In the genomic region with DNA sequence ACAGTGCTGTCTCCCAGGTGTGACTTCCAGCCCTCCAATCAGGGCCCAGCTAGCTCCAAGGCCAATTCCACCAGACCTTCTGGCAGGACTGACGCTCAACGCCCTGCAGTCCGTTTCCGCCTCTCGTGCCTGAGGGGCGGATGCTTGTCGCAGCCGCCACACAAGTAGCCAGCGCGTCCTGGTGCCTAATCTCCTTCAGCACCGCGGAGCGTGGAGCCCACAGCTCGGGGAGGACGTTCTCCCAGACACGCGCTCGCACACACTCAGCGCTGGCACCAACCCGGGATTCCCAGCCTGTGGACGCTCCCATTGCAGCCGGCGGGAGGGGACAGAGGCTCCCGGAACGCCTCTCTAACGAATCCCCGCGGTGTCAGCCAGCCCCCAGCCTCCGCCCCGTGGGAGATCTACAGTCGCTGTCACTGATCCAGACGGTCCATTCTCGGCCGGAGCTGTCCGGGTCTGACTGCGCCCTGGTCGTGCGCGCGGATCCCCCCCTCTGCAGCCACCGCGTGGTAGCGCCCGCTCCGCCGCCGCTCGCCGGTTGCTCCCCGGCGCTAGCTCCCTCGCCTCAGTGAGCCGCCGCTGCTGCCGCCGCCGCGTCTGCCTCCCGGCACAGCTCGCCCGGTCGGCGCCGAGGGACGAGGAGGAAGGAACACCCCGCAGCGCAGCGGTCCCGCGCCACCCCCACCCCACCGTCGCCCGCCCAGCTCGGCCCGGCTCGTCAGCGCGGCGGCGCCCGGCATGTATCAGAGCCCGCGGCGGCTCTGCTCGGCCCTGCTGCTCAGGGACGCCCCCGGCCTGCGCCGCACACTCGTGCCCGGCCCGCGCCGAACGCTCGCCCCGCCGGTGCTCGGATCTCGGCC, we compare ENCODE assay signal across 8 mouse cellular contexts. TPM values are rescaled to one million over a fixed set of nuclear protein-coding genes. Genes with fewer than 3 reads are reported as not detected.
DNase-seq lines count a peak whose midpoint lies in the region; ATAC-seq lines count a peak whose summit lies in the region.

Gene Noct (plus strand): TSS at position 85 of the 863 bp plus-strand sequence.

- peak within 1 kb of the TSS; percentile 67 for H3K4me2 ChIP-seq in hindbrain, embryonic 11.5 days (replicated peaks; ENCODE audit: low read depth, low read length)

- H3K4me3 ChIP-seq in hindbrain, embryonic 11.5 days (ENCODE audit: low read depth, low read length): peak within 1 kb of the TSS; percentile 65

- peak; percentile 95 for DNase-seq in MN1 (ENCODE audit: low spot score)
- peak; percentile 93 for DNase-seq in cerebellum, adult 9-10 months
- DNase-seq in frontal cortex, adult 2 months (ENCODE audit: extremely low spot score in 1 of 2, low spot score in 1 of 2): peak; percentile 78 to 89
- peak; percentile 88 for DNase-seq in hindbrain, embryonic 11.5 days (ENCODE audit: low spot score)
- peak; percentile 90 to 93 for DNase-seq in layer of hippocampus, postnatal 10 days (ENCODE audit: low spot score in 2 of 2)
- peak; percentile 92 for DNase-seq in lung, postnatal 10 days
- peak; percentile 87 for DNase-seq in ovary, postnatal 36 days (ENCODE audit: low spot score)
- peak; percentile 87 for DNase-seq in thymus, postnatal 25 days

- WGBS in hindbrain, embryonic 11.5 days: 1% methylated on average over 81 of the region's 100 CpGs

- H3K36me3 ChIP-seq in hindbrain, embryonic 11.5 days (ENCODE audit: control insufficient read depth, insufficient read depth, low read length): no peaks in the 10 kb centered on the region

- H3K27ac ChIP-seq in hindbrain, embryonic 11.5 days (ENCODE audit: low read depth, low read length): peak within 1 kb of the TSS; percentile 95

- peak; percentile 94 for ATAC-seq in hindbrain, embryonic 11.5 days (ENCODE audit: low FRiP score)

- H3K4me1 ChIP-seq in hindbrain, embryonic 11.5 days (replicated peaks; ENCODE audit: control insufficient read depth, insufficient read depth, low read length): no peaks in the 10 kb centered on the region

- H3K9me3 ChIP-seq in hindbrain, embryonic 11.5 days (ENCODE audit: control insufficient read depth, low read length): no peaks in the 10 kb centered on the region

- peak within 1 kb of the TSS; percentile 72 for H3K9ac ChIP-seq in hindbrain, embryonic 11.5 days (ENCODE audit: low read depth, low read length)

- H3K27me3 ChIP-seq in hindbrain, embryonic 11.5 days (ENCODE audit: control insufficient read depth, insufficient read depth, low read length): no peaks in the 10 kb centered on the region

RNA-seq across cellular contexts. Expression of gene Noct, which starts in this region (rescaled TPM):
- polyA plus RNA-seq in frontal cortex, adult 2 months (2012; rRNA removed): 36.2 and 40.8 TPM in 2 replicates
- 12.7 and 15.0 TPM in 2 replicates for polyA plus RNA-seq in hindbrain, embryonic 11.5 days (2014; fragmentation: Nextera tagmentation; extraction: Ambion mirVana)
- 10 to 100 TPM; 52.4 to 53.9 TPM for total RNA-seq in layer of hippocampus, postnatal 10 days (2021)

Comparison
In these comparisons a context has a peak if more than half of its experiments do, and no peak if none do; other contexts are left out.
1. Peak in every context shown above with its lines: DNase-seq, ATAC-seq, H3K4me3 ChIP-seq and H3K27ac ChIP-seq.